Mouse (Mus musculus): ENCODE results near the gene Gm17018.

GRCm38 (mm10) chr19:45579416-45579815 lies 19.0 kb downstream of the Gm17018 start:
- TF ChIP-seq CTCF (IDR thresholded peaks at IDR 0.05; ENCODE audit: insufficient read depth, low read depth, low read length) (no peak), POLR2A (IDR thresholded peaks at IDR 0.05; ENCODE audit: insufficient read depth, low read depth, low read length) (no peak)
